Mouse (Mus musculus): Measurements from ENCODE around the gene Tent5a. TPM values are rescaled to one million over a fixed set of nuclear protein-coding genes. Genes with fewer than 3 reads are reported as not detected.
A peak's percentile ranks its signal among the peaks of the same experiment; 100 is the strongest.

The Tent5a gene
- polyA plus RNA-seq, 1 experiment from 2014 or later = 17.9 TPM

GRCm38 (mm10) chr9:85342892-85343785, 16.0 kb upstream of the Tent5a start:
- 24% methylated on average over 8 of the region's 8 CpGs for WGBS (ENCODE audit: insufficient replicate concordance)
- ATAC-seq (ENCODE audit: low read depth) = peak; percentile 64; the same call in 1 of the 2 replicates
- Histone ChIP-seq H3K4me1 (ENCODE audit: control insufficient read depth, low read depth, low read length) (no peaks in the 10 kb centered on the region), H3K4me3 (ENCODE audit: low read depth, low read length) (no peak overlapping the region), H3K9me3 (replicated peaks; ENCODE audit: control insufficient read depth, low read length) (no peaks in the 10 kb centered on the region), H3K9ac (ENCODE audit: low read depth, low read length) (no peak overlapping the region), H3K27ac (ENCODE audit: low read length) (no peak overlapping the region), H3K36me3 (ENCODE audit: control insufficient read depth, insufficient read depth) (no peaks in the 10 kb centered on the region), H3K27me3 (ENCODE audit: control insufficient read depth, insufficient read depth, low read depth, low read length) (no peaks in the 10 kb centered on the region), H3K4me2 (ENCODE audit: low read depth, low read length) (peak overlapping the region; percentile 7; the same call in 1 of the 2 replicates)

- no peaks in the 10 kb centered on the region for H3K27me3 ChIP-seq (ENCODE audit: control insufficient read depth, insufficient read depth, low read depth, low read length)
- no peak overlapping the region for H3K9ac ChIP-seq (ENCODE audit: low read depth, low read length)
- ATAC-seq (ENCODE audit: low read depth) = peak; percentile 47; the same call in 1 of the 2 replicates
- no peak overlapping the region for H3K27ac ChIP-seq (ENCODE audit: low read length)
- no peaks in the 10 kb centered on the region for H3K4me1 ChIP-seq (ENCODE audit: control insufficient read depth, low read depth, low read length)
- H3K4me3 ChIP-seq (ENCODE audit: low read depth, low read length) = no peak overlapping the region
- H3K9me3 ChIP-seq (replicated peaks; ENCODE audit: control insufficient read depth, low read length) = no peaks in the 10 kb centered on the region
- no peak overlapping the region for H3K4me2 ChIP-seq (ENCODE audit: low read depth, low read length)
- no peaks in the 10 kb centered on the region for H3K36me3 ChIP-seq (ENCODE audit: control insufficient read depth, insufficient read depth)
- WGBS (ENCODE audit: insufficient replicate concordance) = 13% methylated on average over 3 of the region's 3 CpGs
These were observed 13.2 kb upstream of the Tent5a start for GRCm38 (mm10) chr9:85340303-85340702.

DNA sequence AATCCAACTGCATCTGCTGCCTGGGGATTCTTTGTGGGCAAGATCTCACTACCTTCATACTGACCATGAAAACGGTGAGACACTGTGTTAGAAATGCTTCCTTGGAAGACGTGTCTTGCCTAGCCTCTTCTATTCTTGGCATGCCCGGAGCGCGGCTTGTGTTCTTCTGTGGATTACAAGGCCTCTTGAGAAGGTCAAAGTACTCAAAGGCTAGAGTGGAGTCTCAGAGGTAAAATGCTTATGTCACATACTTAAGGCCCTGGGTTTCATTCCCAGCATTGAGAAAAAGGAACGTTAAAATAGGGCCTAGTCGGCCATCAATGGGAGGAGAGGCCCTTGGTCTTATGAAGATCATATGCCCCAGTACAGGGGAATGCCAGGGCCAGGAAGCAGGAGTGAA, 8.9 kb upstream of the Tent5a start:
- no peaks in the 10 kb centered on the region for H3K4me1 ChIP-seq (ENCODE audit: control insufficient read depth, low read depth, low read length)
- no peaks in the 10 kb centered on the region for H3K9me3 ChIP-seq (replicated peaks; ENCODE audit: control insufficient read depth, low read length)

GRCm38 (mm10) chr9:85331521-85331920, 4.4 kb upstream of the Tent5a start:
- 38% methylated on average over 2 of the region's 2 CpGs for WGBS (ENCODE audit: insufficient replicate concordance)
- Histone ChIP-seq H3K4me2 (ENCODE audit: low read depth, low read length) (no peak overlapping the region), H3K27me3 (ENCODE audit: control insufficient read depth, insufficient read depth, low read depth, low read length) (peaks cover 4% of the 10 kb centered on the region), H3K9ac (ENCODE audit: low read depth, low read length) (no peak overlapping the region), H3K9me3 (replicated peaks; ENCODE audit: control insufficient read depth, low read length) (no peaks in the 10 kb centered on the region), H3K36me3 (ENCODE audit: control insufficient read depth, insufficient read depth) (no peaks in the 10 kb centered on the region), H3K4me3 (ENCODE audit: low read depth, low read length) (no peak overlapping the region), H3K4me1 (ENCODE audit: control insufficient read depth, low read depth, low read length) (no peaks in the 10 kb centered on the region; the same call in 1 of the 2 replicates), H3K27ac (ENCODE audit: low read length) (no peak overlapping the region)
- ATAC-seq (ENCODE audit: low read depth) = no peak

More for the DNA sequence above, 8.9 kb upstream of the Tent5a start:
- Histone ChIP-seq H3K27me3 (ENCODE audit: control insufficient read depth, insufficient read depth, low read depth, low read length) (no peaks in the 10 kb centered on the region), H3K36me3 (ENCODE audit: control insufficient read depth, insufficient read depth) (no peaks in the 10 kb centered on the region), H3K9ac (ENCODE audit: low read depth, low read length) (no peak overlapping the region), H3K4me2 (ENCODE audit: low read depth, low read length) (no peak overlapping the region), H3K27ac (ENCODE audit: low read length) (no peak overlapping the region), H3K4me3 (ENCODE audit: low read depth, low read length) (no peak overlapping the region)
- 73% methylated on average over 7 of the region's 7 CpGs for WGBS (ENCODE audit: insufficient replicate concordance)
- ATAC-seq (ENCODE audit: low read depth) = no peak

DNA sequence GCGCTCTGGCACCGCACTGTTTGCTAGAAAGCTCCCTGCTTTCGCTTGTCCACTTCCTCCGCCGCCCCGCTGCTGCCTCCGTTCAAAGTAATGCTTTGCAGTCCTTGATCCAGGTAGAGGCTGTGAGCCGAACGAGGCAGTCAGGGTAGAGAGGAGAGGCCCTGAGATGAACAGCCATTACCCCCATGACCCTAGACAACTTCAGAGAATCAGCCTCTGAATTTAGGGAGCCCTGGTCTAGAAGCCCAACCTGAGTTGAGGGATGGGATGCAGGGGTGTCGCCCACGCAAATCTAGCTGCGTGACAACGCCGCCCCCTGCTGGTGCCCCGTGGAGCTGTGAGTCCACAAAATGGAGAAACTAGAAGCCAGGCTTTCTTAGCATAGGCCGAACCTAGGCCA, 1.1 kb upstream of the Tent5a start:
- Histone ChIP-seq H3K4me1 (ENCODE audit: control insufficient read depth, low read depth, low read length) (no peaks in the 10 kb centered on the region; the same call in 1 of the 2 replicates), H3K27ac (ENCODE audit: low read length) (peak overlapping the region; percentile 86), H3K9me3 (replicated peaks; ENCODE audit: control insufficient read depth, low read length) (no peaks in the 10 kb centered on the region), H3K27me3 (ENCODE audit: control insufficient read depth, insufficient read depth, low read depth, low read length) (peaks cover 11% of the 10 kb centered on the region), H3K9ac (ENCODE audit: low read depth, low read length) (peak overlapping the region; percentile 61), H3K36me3 (ENCODE audit: control insufficient read depth, insufficient read depth) (no peaks in the 10 kb centered on the region), H3K4me2 (ENCODE audit: low read depth, low read length) (peak overlapping the region; percentile 84), H3K4me3 (ENCODE audit: low read depth, low read length) (peak overlapping the region; percentile 72)
- peak; percentile 17 for ATAC-seq (ENCODE audit: low read depth)
- WGBS (ENCODE audit: insufficient replicate concordance) = 2% methylated on average over 16 of the region's 16 CpGs

- peaks cover 11% of the 10 kb centered on the region for H3K27me3 ChIP-seq (ENCODE audit: control insufficient read depth, insufficient read depth, low read depth, low read length)
- ATAC-seq (ENCODE audit: low read depth) = peak; percentile 33
- peak overlapping the region; percentile 79 for H3K27ac ChIP-seq (ENCODE audit: low read length)
These were observed 581 bp downstream of the Tent5a start for GRCm38 (mm10) chr9:85326292-85327241.

DNA sequence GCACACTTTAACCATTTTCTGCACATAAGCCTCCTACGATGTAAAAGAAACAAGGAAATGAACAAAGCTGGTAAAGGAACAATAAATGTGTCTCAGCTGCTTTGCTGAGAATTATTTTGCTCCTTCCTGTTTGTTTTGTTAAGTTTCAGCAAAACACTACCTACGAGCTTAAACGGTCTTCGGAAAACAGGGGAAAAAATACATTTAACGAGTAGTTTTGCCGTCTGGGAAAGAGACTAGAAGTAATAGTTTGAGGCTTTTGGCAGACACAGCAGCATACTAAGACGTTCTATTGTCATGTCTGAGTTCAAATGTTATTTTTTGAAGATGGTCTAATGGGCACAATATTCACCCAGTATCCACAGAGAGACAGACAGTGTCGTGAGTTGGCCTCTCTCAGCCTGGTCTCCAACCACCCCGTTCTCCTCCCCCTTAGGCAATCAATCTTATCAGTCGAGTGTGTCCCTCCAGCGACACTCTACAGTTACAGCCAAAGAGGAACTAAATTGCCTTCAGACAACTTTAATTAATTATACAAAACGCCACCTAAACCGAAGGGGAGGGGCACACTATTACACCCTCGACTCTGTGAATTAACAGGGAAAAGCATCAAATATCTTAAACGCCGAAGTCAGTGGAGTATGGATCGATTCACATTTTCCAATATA, 1.8 kb downstream of the Tent5a start:
- Histone ChIP-seq H3K9ac (ENCODE audit: low read depth, low read length) (peak overlapping the region; percentile 73), H3K4me3 (ENCODE audit: low read depth, low read length) (peak overlapping the region; percentile 72), H3K36me3 (ENCODE audit: control insufficient read depth, insufficient read depth) (no peaks in the 10 kb centered on the region), H3K4me2 (ENCODE audit: low read depth, low read length) (peak overlapping the region; percentile 84), H3K27ac (ENCODE audit: low read length) (peak overlapping the region; percentile 79), H3K9me3 (replicated peaks; ENCODE audit: control insufficient read depth, low read length) (no peaks in the 10 kb centered on the region), H3K27me3 (ENCODE audit: control insufficient read depth, insufficient read depth, low read depth, low read length) (peaks cover 11% of the 10 kb centered on the region), H3K4me1 (ENCODE audit: control insufficient read depth, low read depth, low read length) (no peaks in the 10 kb centered on the region; the same call in 1 of the 2 replicates)
- 26% methylated on average over 17 of the region's 17 CpGs for WGBS (ENCODE audit: insufficient replicate concordance)
- no peak for ATAC-seq (ENCODE audit: low read depth)

More at GRCm38 (mm10) chr9:85326292-85327241, 581 bp downstream of the Tent5a start:
- peak overlapping the region; percentile 84 for H3K4me2 ChIP-seq (ENCODE audit: low read depth, low read length)
- H3K4me1 ChIP-seq (ENCODE audit: control insufficient read depth, low read depth, low read length) = no peaks in the 10 kb centered on the region; the same call in 1 of the 2 replicates
- no peaks in the 10 kb centered on the region for H3K9me3 ChIP-seq (replicated peaks; ENCODE audit: control insufficient read depth, low read length)
- H3K4me3 ChIP-seq (ENCODE audit: low read depth, low read length) = peak overlapping the region; percentile 72
- under 1% methylated on average over 85 of the region's 88 CpGs for WGBS (ENCODE audit: insufficient replicate concordance)
- no peaks in the 10 kb centered on the region for H3K36me3 ChIP-seq (ENCODE audit: control insufficient read depth, insufficient read depth)
- H3K9ac ChIP-seq (ENCODE audit: low read depth, low read length) = peak overlapping the region; percentile 73

- Histone ChIP-seq H3K27me3 (ENCODE audit: control insufficient read depth, insufficient read depth, low read depth, low read length) (peaks cover 11% of the 10 kb centered on the region), H3K36me3 (ENCODE audit: control insufficient read depth, insufficient read depth) (no peaks in the 10 kb centered on the region), H3K27ac (ENCODE audit: low read length) (0 out of 2 replicates have a peak overlapping the region, but pooled peaks have one; percentile 6), H3K4me3 (ENCODE audit: low read depth, low read length) (peak overlapping the region; percentile 72), H3K4me2 (ENCODE audit: low read depth, low read length) (peak overlapping the region; percentile 84), H3K9ac (ENCODE audit: low read depth, low read length) (peak overlapping the region; percentile 8; the same call in 1 of the 2 replicates), H3K9me3 (replicated peaks; ENCODE audit: control insufficient read depth, low read length) (no peaks in the 10 kb centered on the region), H3K4me1 (ENCODE audit: control insufficient read depth, low read depth, low read length) (no peaks in the 10 kb centered on the region; the same call in 1 of the 2 replicates)
- ATAC-seq (ENCODE audit: low read depth) = no peak
- WGBS (ENCODE audit: insufficient replicate concordance) = 54% methylated on average over 11 of the region's 11 CpGs
These were observed 2.8 kb downstream of the Tent5a start for GRCm38 (mm10) chr9:85324158-85324875.

Data from liver, embryonic 16.5 days (tissue).